Mouse (Mus musculus) kidney, embryonic 16.5 days (tissue): ENCODE results near the gene Ovol1. TPM values are rescaled to one million over a fixed set of nuclear protein-coding genes. Genes with fewer than 3 reads are reported as not detected.

Source experiments
- ATAC-seq: fragments of 200-750 bp; cut with Nextera tagmentation; 2 replicates; pipeline ENCODE4 v1.8.0; 2017; ENCODE audit warnings: moderate TSS enrichment; ENCODE audit not compliant: low FRiP score, low TSS enrichment
- H3K27ac ChIP-seq: fragments of 300-500 bp; sonication (generic); 2 replicates; pipeline ENCODE4 v1.5.1; 2014; ENCODE audit warnings: low read length
- H3K27me3 ChIP-seq: fragments of 300-500 bp; sonication (generic); 2 replicates; pipeline ENCODE4 v1.6.1; 2014; ENCODE audit warnings: low read length, control low read depth, mixed read lengths; ENCODE audit not compliant: insufficient read depth
- H3K36me3 ChIP-seq: fragments of 300-500 bp; sonication (generic); 2 replicates; pipeline ENCODE4 v1.6.1; 2014; ENCODE audit warnings: low read length, control low read depth, mixed read lengths; ENCODE audit not compliant: insufficient read depth
- H3K4me1 ChIP-seq: fragments of 300-500 bp; sonication (generic); 2 replicates; pipeline ENCODE4 v1.6.1; 2014; ENCODE audit warnings: low read length, control low read depth, mixed read lengths; ENCODE audit not compliant: insufficient read depth
- H3K4me2 ChIP-seq: fragments of 300-500 bp; sonication (generic); replicated peaks from 2 replicates; pipeline ENCODE4 v1.6.1; 2014; ENCODE audit warnings: low read depth, low read length
- H3K4me3 ChIP-seq: fragments of 300-500 bp; sonication (generic); 2 replicates; pipeline ENCODE4 v1.5.1; 2014; ENCODE audit warnings: mild to moderate bottlenecking, low read length
- H3K9ac ChIP-seq: fragments of 300-500 bp; sonication (generic); replicated peaks from 2 replicates; pipeline ENCODE4 v1.6.1; 2014; ENCODE audit warnings: low read length
- H3K9me3 ChIP-seq: fragments of 300-500 bp; sonication (generic); 2 replicates; pipeline ENCODE4 v1.6.1; 2016; ENCODE audit warnings: low read length, control low read depth
- WGBS: fragments of 180-500 bp; shearing (Covaris S2); extraction: QIAGEN DNeasy Blood & Tissue Kit; methylation state at CpG from one replicate; pipeline ENCODE4 v1.1.7; 2014; 5-methylcytosine and 5-hydroxymethylcytosine counted together
- polyA plus RNA-seq: library from polyadenylated mRNA; unstranded; fragments of >200 nt; fragmentation: Nextera tagmentation; extraction: Ambion mirVana; gene quantifications from 2 replicates; pipeline ENCODE4 v1.2.1, GENCODE M21; 2015

Ovol1 gene
- polyA plus RNA-seq, 1 experiment from 2014 or later = 17.2 TPM

- Histone ChIP-seq H3K27ac (peak overlapping the region; percentile 92), H3K27me3 (no peaks in the 10 kb centered on the region), H3K4me1 (peaks cover 18% of the 10 kb centered on the region), H3K9ac (no peak overlapping the region; the same call in 1 of the 2 replicates), H3K36me3 (no peaks in the 10 kb centered on the region), H3K9me3 (no peaks in the 10 kb centered on the region), H3K4me2 (peak overlapping the region; percentile 52), H3K4me3 (no peak overlapping the region)
- ATAC-seq = 0 out of 2 replicates have a peak, but pooled peaks have one; percentile 10
- WGBS = 54% methylated on average over 7 of the region's 7 CpGs
Measured at GRCm38 (mm10) chr19:5530138-5530524, 30.3 kb downstream of the Ovol1 start.

DNA sequence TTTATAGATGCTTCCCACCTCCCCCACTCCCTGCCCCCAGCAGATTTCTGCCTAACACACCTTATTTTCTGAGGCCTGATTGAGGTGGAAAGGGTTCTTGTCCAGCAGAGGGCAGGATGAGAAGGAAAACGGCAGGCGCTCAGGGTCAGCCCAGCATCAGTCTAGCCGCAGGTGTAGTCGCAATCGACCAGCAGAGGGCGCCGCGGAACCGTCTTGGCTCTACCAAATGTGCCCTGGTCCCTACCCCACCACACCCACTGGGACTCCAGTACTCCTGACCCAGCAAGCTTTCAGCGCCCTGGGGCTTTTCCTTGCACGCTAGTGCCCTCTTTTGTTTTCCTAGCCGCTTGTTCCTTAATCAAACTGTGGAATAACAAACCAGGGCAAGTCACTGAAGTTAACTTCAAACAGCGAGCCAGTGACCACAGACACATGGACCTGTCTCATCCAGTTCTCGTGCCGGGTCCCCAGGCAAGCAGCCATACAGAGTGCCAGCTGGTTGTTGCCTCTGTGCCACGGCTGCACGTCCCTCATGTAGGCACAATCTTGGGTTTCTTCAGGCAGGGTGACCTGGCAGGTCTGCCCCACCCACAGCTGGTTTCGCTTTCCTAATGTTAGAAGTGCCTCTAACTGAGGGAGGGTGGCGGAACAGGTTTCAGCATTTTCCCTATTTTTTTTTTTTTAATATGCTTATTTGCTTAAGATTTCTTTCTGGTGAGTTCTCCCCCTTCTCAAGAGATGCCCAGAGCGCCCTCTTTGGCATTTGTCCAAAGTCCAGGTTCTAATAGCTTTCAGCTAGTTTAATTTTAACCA lies 30.9 kb downstream of the Ovol1 start:
- ATAC-seq = peak; percentile 99
- Histone ChIP-seq H3K4me3 (peak overlapping the region; percentile 21), H3K27ac (peak overlapping the region; percentile 92), H3K36me3 (no peaks in the 10 kb centered on the region), H3K9me3 (no peaks in the 10 kb centered on the region), H3K9ac (peak overlapping the region; percentile 52), H3K4me2 (peak overlapping the region; percentile 52), H3K4me1 (peaks cover 18% of the 10 kb centered on the region), H3K27me3 (no peaks in the 10 kb centered on the region)
- WGBS = 11% methylated on average over 20 of the region's 20 CpGs

- no peaks in the 10 kb centered on the region for H3K36me3 ChIP-seq
- no peak overlapping the region for H3K4me2 ChIP-seq
- no peak overlapping the region for H3K4me3 ChIP-seq
- H3K27ac ChIP-seq = no peak overlapping the region
- peaks cover 10% of the 10 kb centered on the region for H3K4me1 ChIP-seq
- no peaks in the 10 kb centered on the region for H3K9me3 ChIP-seq
- H3K27me3 ChIP-seq = no peaks in the 10 kb centered on the region
- 49% methylated on average over 5 of the region's 5 CpGs for WGBS
- H3K9ac ChIP-seq = no peak overlapping the region
- no peak for ATAC-seq
Measured at GRCm38 (mm10) chr19:5525204-5525603, 35.2 kb downstream of the Ovol1 start.

GRCm38 (mm10) chr19:5518721-5519120 lies 41.7 kb downstream of the Ovol1 start:
- Histone ChIP-seq H3K9ac (no peak overlapping the region), H3K4me3 (no peak overlapping the region), H3K9me3 (no peaks in the 10 kb centered on the region), H3K4me2 (no peak overlapping the region), H3K27me3 (no peaks in the 10 kb centered on the region), H3K36me3 (no peaks in the 10 kb centered on the region), H3K4me1 (no peaks in the 10 kb centered on the region), H3K27ac (no peak overlapping the region)
- WGBS = 83% methylated on average over 3 of the region's 3 CpGs
- no peak for ATAC-seq

DNA sequence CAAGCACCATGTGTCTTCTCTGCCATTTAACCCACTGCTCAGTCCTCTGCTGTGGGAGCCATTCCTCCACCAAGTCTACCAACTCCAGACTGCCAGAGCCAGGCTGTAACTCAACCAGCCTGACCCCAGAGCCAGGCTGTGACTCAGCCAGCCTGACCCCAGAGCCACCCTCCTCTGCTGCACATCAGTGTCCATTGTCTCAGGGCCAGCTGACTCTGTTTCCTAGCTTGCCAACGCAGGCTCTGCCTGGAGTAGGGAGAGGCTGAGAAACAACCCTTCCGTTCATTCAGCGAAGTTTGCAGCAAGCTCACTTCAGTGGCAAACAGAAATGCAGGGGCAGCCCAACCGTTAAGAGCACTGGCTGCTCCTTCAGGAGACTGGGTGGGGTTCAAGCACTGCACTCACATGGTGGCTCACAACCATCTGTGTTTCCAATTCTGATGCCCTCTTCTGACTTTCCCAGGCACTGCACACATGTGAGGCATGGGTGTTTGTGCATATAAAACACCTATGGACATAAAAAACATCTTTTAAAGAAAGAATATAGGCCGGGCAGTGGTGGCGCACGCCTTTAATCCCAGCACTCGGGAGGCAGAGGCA lies 43.4 kb downstream of the Ovol1 start:
- WGBS = 80% methylated on average over 8 of the region's 8 CpGs
- H3K4me1 ChIP-seq = 0 out of 2 replicates have a peak, but pooled peaks cover 6% of the 10 kb centered on the region
- no peak for ATAC-seq

DNA sequence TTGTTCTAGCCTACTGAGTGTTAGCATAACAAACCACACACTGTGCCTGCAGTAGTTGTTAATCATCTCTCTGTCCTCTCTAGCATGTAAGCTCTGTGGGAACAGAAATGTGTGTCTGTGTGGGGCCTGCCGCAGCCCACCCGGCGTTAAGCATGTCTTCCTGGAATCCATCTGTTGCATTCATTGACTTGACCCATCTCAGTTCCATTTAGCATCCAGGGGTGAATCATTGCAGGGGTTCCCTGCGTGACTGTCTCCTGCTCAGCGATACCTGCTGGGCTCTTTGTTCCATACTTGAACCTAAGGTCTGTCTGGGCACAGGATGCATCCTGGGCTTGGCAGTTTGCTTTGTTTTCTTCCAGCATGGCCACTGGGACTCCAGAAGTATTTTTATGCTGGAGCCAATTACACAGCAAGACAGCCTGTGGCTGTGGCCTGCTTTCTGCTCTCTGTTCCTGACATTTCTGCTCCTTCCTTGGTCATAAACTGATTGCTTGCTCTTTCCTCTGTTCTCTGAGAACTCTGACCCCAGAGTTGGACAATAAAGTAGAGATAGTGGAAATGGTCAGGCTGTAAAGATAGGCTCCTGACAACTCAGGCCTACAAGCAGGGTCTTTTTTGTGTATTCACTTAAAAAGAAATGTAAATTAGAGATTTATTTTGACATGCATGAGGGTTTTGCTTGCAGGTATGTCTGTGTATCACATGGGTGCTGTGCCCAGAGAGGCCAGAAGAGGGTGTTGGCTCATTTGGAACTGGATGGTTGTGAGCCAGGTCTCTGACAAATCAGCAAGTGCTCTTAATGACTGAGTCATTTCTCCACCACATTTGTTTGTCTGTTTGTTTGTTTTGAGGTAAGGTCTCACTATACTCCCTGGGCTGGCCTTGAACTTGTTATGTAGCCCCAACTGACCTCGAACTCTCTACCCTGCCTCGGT lies 44.3 kb downstream of the Ovol1 start:
- Histone ChIP-seq H3K4me1 (peaks cover 12% of the 10 kb centered on the region; the same call in 1 of the 2 replicates), H3K4me2 (no peak overlapping the region), H3K9ac (no peak overlapping the region), H3K36me3 (no peaks in the 10 kb centered on the region), H3K9me3 (no peaks in the 10 kb centered on the region), H3K27ac (no peak overlapping the region), H3K4me3 (no peak overlapping the region), H3K27me3 (no peaks in the 10 kb centered on the region)
- WGBS = 84% methylated on average over 7 of the region's 7 CpGs
- no peak for ATAC-seq

More for the DNA sequence above, 43.4 kb downstream of the Ovol1 start:
- H3K4me3 ChIP-seq = no peak overlapping the region
- no peak overlapping the region for H3K9ac ChIP-seq
- H3K9me3 ChIP-seq = no peaks in the 10 kb centered on the region
- H3K27me3 ChIP-seq = no peaks in the 10 kb centered on the region
- no peaks in the 10 kb centered on the region for H3K36me3 ChIP-seq
- no peak overlapping the region for H3K4me2 ChIP-seq
- H3K27ac ChIP-seq = no peak overlapping the region

DNA sequence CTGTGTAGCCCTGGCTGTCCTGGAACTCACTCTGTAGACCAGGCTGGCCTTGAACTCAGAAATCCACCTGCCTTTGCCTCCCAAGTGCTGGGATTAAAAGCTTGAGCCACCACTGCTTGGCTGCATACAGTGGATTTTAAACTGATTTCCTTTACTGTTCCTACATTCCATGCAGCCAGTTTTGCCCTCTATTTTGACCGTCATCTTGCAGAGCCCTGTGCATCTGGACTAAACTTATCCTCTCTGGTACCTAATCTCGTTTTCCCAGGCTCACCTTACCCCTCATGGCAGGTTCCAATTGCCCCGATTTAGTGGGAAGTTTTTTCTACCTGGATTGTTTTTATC lies 47.5 kb downstream of the Ovol1 start:
- H3K4me1 ChIP-seq = peaks cover 22% of the 10 kb centered on the region
- no peak overlapping the region for H3K4me2 ChIP-seq
- H3K36me3 ChIP-seq = no peaks in the 10 kb centered on the region
- WGBS = 82% methylated on average over 3 of the region's 3 CpGs
- no peaks in the 10 kb centered on the region; the same call in none of the 2 replicates for H3K9me3 ChIP-seq
- no peaks in the 10 kb centered on the region for H3K27me3 ChIP-seq
- ATAC-seq = no peak
- H3K4me3 ChIP-seq = no peak overlapping the region
- no peak overlapping the region for H3K9ac ChIP-seq
- H3K27ac ChIP-seq = no peak overlapping the region

- no peaks in the 10 kb centered on the region for H3K36me3 ChIP-seq
- no peak overlapping the region for H3K9ac ChIP-seq
- H3K9me3 ChIP-seq = no peaks in the 10 kb centered on the region; the same call in none of the 2 replicates
- 72% methylated on average over 12 of the region's 12 CpGs for WGBS
- H3K27me3 ChIP-seq = no peaks in the 10 kb centered on the region
- H3K4me2 ChIP-seq = no peak overlapping the region
- peaks cover 22% of the 10 kb centered on the region for H3K4me1 ChIP-seq
- no peak for ATAC-seq
- no peak overlapping the region; the same call in 1 of the 2 replicates for H3K27ac ChIP-seq
- H3K4me3 ChIP-seq = no peak overlapping the region
Measured at GRCm38 (mm10) chr19:5512091-5513004, 48.1 kb downstream of the Ovol1 start.
